Mouse (Mus musculus) intestine, embryonic 15.5 days (tissue): ENCODE data around the gene Hagh. TPM values are rescaled to one million over a fixed set of nuclear protein-coding genes. Genes with fewer than 3 reads are reported as not detected.
A peak's percentile ranks its signal among the peaks of the same experiment; 100 is the strongest.

Experiments used
- ATAC-seq: fragments of 200-750 bp; cut with Nextera tagmentation; 2 replicates; pipeline ENCODE4 v1.8.0; 2017; ENCODE audit warnings: moderate TSS enrichment, moderate library complexity
- H3K27ac ChIP-seq: fragments of 300-500 bp; sonication (generic); 2 replicates; pipeline ENCODE4 v1.5.1; 2015; ENCODE audit warnings: mild to moderate bottlenecking, inconsistent platforms
- H3K27me3 ChIP-seq: fragments of 300-500 bp; sonication (generic); replicated peaks from 2 replicates; pipeline ENCODE4 v1.6.1; 2015; ENCODE audit warnings: inconsistent platforms
- H3K36me3 ChIP-seq: fragments of 300-500 bp; sonication (generic); 2 replicates; pipeline ENCODE4 v1.6.1; 2015; ENCODE audit warnings: inconsistent platforms
- H3K4me1 ChIP-seq: fragments of 300-500 bp; sonication (generic); replicated peaks from 2 replicates; pipeline ENCODE4 v1.6.1; 2015; ENCODE audit warnings: inconsistent platforms
- H3K4me2 ChIP-seq: fragments of 300-500 bp; sonication (generic); replicated peaks from 2 replicates; pipeline ENCODE4 v1.6.1; 2015; ENCODE audit warnings: mild to moderate bottlenecking, inconsistent platforms
- H3K4me3 ChIP-seq: fragments of 300-500 bp; sonication (generic); replicated peaks from 2 replicates; pipeline ENCODE4 v1.5.1; 2015; ENCODE audit warnings: inconsistent platforms
- H3K9ac ChIP-seq: fragments of 300-500 bp; sonication (generic); 2 replicates; pipeline ENCODE4 v1.6.1; 2015; ENCODE audit warnings: inconsistent platforms
- H3K9me3 ChIP-seq: fragments of 300-500 bp; sonication (generic); 2 replicates; pipeline ENCODE4 v1.6.1; 2016; ENCODE audit warnings: inconsistent platforms
- WGBS: fragments of 180-500 bp; shearing (Covaris S2); methylation state at CpG from one replicate; pipeline ENCODE4 v1.1.7; 2015; 5-methylcytosine and 5-hydroxymethylcytosine counted together
- polyA plus RNA-seq: library from polyadenylated mRNA; unstranded; fragments of >200 nt; fragmentation: Nextera tagmentation; extraction: Ambion mirVana; gene quantifications from 2 replicates; pipeline ENCODE4 v1.2.1, GENCODE M21; 2015

The Hagh gene
- polyA plus RNA-seq, 1 experiment from 2014 or later = 55.1 TPM

DNA sequence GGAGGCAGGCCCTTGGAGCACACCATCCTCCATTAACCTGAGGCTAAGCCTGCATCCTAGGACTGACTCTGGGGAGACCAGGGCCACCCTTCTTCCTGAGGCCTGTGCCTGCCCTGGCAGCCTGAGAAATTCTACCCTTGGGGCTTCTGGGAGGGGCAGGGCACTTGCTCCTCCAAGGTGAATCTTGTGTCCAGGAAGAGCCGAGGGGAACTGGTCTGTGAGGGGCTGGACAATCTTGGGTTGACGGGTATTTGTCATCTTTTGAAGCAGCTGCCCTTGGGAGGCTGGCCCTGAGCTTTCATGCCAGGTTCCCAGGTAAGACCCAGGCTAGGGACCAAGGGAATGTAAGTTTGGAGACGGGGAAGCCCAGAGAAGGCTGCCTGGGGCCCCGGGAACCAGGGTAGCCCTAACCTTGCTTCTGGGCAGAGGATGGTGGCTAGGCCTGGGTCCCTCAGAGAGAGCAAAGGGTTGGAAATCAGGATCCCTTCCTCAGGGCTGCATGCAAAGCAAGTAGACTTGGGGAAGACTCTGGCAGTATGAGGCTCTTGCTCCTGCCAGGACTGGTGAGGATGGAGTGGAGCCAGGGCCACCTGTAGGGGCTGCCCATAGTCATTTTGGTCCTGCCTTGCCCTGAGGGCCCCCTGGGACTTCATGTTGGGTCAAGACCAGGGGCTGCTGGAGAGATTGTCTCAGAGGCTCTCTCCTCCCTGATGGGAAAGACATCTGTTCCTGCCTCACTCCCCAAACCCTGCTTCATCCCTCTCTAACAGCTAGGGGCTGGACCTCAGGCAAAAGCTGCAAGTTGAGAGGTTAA is 58.3 kb downstream of the Hagh start:
- no peak for ATAC-seq
- H3K36me3 ChIP-seq = peaks cover 54% of the 10 kb centered on the region
- no peaks in the 10 kb centered on the region for H3K9me3 ChIP-seq
- H3K9ac ChIP-seq = 0 out of 2 replicates have a peak overlapping the region, but pooled peaks have one; percentile 83
- H3K27ac ChIP-seq = no peak overlapping the region
- H3K27me3 ChIP-seq = no peaks in the 10 kb centered on the region
- H3K4me3 ChIP-seq = no peak overlapping the region
- peak overlapping the region; percentile 92 for H3K4me2 ChIP-seq
- peaks cover 29% of the 10 kb centered on the region for H3K4me1 ChIP-seq
- WGBS = 65% methylated on average over 4 of the region's 4 CpGs

DNA sequence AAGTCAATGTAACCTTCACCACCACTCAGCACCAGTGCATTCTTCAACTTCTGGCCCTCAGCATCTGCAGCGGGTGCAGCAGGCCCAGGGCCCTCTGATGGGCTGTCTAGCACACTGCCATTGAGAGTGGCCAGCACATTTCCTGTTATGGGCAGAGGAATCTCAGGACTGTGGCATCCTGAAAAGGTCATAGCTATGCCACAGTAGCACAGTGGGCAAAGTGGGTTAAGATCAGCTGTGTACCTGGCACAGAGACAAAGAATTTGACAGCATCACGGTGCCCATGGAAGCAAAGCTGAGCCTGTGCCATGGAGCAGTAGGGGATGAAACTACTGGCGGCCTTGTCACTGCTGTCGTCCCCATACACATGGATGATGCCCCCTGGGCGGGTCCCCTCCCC is 59.2 kb downstream of the Hagh start:
- Histone ChIP-seq H3K4me3 (no peak overlapping the region), H3K9me3 (no peaks in the 10 kb centered on the region), H3K36me3 (peaks cover 59% of the 10 kb centered on the region), H3K27ac (no peak overlapping the region), H3K4me2 (no peak overlapping the region), H3K27me3 (no peaks in the 10 kb centered on the region), H3K4me1 (peaks cover 23% of the 10 kb centered on the region), H3K9ac (no peak overlapping the region)
- ATAC-seq = no peak
- WGBS = 85% methylated on average over 5 of the region's 5 CpGs

DNA sequence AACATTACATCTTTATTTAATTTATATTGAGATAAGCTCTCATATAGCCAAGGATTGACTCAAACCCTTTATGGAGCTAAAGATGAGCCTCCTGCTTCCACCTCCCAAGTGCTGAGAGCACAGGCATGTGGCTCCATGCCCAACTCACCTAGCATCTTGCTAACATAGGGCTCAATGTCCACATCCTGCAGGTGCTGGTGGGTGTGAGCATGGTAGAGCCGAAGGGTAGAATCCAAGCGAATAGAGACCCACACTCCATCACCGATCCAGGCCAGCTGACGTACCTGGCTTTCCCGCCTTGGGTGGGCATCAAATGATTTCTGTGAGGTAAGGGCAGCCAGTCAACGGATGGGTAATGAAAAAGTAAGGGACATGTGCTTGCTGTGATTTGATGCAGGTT is 60.1 kb downstream of the Hagh start:
- peaks cover 66% of the 10 kb centered on the region for H3K36me3 ChIP-seq
- 92% methylated on average over 6 of the region's 6 CpGs for WGBS

DNA sequence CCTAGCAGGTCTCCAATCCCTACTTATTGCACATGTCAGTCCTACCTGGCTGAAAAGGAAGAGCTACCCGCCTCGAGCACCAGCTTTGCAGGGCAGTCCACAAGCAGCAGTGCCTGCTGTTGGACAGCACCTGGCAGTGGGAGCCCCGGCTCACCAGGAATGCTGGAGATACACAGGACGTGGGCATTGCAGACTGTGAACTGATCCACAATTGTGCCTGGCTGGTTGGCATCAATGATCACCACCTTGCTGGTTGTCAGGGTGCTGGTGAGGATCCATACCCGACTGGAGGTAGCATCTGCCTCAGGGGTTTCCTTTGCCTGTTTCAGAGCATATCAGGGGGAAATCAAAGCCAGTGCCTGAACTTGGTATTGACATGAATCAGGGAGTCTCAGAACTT is 62.2 kb downstream of the Hagh start:
- 92% methylated on average over 5 of the region's 5 CpGs for WGBS
- H3K4me1 ChIP-seq = peaks cover 8% of the 10 kb centered on the region

More for the DNA sequence above, 60.1 kb downstream of the Hagh start:
- no peak overlapping the region for H3K27ac ChIP-seq
- H3K9me3 ChIP-seq = no peaks in the 10 kb centered on the region
- no peaks in the 10 kb centered on the region for H3K27me3 ChIP-seq
- no peak overlapping the region for H3K9ac ChIP-seq
- H3K4me3 ChIP-seq = no peak overlapping the region
- H3K4me2 ChIP-seq = no peak overlapping the region
- no peak for ATAC-seq
- peaks cover 20% of the 10 kb centered on the region for H3K4me1 ChIP-seq

DNA sequence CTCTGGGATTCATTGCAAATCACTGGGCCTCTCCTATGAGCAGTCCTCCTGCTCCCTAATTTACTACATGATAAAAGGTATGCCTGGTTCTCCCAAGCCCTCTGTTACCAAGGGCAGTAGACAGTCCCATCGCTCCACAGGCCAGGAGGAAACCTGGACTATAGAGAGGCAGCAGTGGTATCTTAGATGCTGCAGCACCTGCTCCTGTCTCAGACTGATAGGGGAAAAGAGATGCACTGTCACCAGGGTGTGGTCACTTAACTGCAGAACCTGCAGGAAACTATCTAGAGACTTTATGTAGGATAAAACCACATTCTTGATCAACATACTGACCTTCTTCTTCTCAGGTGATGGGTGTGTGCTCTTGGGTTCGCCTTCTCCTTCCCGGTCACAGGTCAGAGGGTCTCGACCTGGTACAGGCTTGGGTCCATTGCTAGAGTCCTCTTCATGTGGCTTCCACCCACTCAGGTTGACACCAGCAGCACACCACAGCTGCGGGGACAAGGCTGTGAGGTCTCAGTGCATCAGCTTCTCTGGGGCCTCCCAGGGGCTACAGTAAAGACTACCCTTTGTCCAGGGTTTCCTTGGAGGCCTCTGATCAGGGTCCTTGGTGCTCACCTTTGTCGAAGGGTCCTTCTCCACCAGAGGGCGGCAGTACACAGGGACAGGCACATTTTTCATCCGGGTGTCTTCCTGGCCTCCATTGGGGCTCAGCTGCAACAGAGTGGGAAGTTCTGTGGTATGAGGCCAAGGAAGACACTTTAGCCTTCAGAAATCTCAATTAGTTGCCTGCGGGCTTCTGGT is 62.9 kb downstream of the Hagh start:
- H3K27me3 ChIP-seq = no peaks in the 10 kb centered on the region
- peak; percentile 61; the same call in 1 of the 2 replicates for ATAC-seq
- peaks cover under 1% of the 10 kb centered on the region; the same call in 1 of the 2 replicates for H3K4me1 ChIP-seq
- H3K9ac ChIP-seq = no peak overlapping the region
- no peak overlapping the region for H3K27ac ChIP-seq
- peaks cover 88% of the 10 kb centered on the region for H3K36me3 ChIP-seq
- no peak overlapping the region for H3K4me2 ChIP-seq
- no peaks in the 10 kb centered on the region for H3K9me3 ChIP-seq
- 65% methylated on average over 9 of the region's 9 CpGs for WGBS
- no peak overlapping the region for H3K4me3 ChIP-seq

More for the DNA sequence above, 62.2 kb downstream of the Hagh start:
- no peak overlapping the region for H3K4me2 ChIP-seq
- H3K9ac ChIP-seq = no peak overlapping the region
- H3K4me3 ChIP-seq = no peak overlapping the region
- no peak overlapping the region for H3K27ac ChIP-seq
- ATAC-seq = no peak
- peaks cover 84% of the 10 kb centered on the region for H3K36me3 ChIP-seq
- H3K27me3 ChIP-seq = no peaks in the 10 kb centered on the region
- no peaks in the 10 kb centered on the region for H3K9me3 ChIP-seq

DNA sequence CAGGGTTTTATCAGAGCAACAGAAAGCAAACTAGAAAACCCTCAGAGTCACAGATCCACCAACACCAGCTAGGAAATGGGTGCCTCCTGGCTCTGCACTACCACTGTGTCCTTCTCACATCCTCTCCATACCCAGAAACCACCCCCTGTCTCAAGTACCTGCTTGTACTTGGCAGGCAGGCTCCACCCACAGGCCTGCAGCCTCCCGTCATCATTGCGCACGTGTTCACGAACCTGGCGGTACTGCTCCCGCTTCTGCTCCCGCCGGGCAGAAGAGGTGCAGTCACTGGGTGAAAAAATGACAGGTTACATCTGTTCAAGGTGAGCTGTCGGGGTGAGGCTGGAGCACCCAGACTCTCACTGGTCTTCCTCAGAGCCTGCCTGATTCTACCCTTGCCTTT is 63.8 kb downstream of the Hagh start:
- H3K27ac ChIP-seq = no peak overlapping the region
- H3K9me3 ChIP-seq = no peaks in the 10 kb centered on the region
- H3K27me3 ChIP-seq = no peaks in the 10 kb centered on the region
- ATAC-seq = no peak
- no peak overlapping the region for H3K9ac ChIP-seq
- no peaks in the 10 kb centered on the region for H3K4me1 ChIP-seq
- H3K36me3 ChIP-seq = peaks cover 91% of the 10 kb centered on the region
- no peak overlapping the region for H3K4me3 ChIP-seq
- 88% methylated on average over 9 of the region's 9 CpGs for WGBS
- H3K4me2 ChIP-seq = no peak overlapping the region

GRCm38 (mm10) chr17:24907591-24907990 is 67.6 kb downstream of the Hagh start:
- Histone ChIP-seq H3K4me2 (no peak overlapping the region), H3K27me3 (no peaks in the 10 kb centered on the region), H3K4me1 (no peaks in the 10 kb centered on the region), H3K36me3 (peaks cover 77% of the 10 kb centered on the region), H3K4me3 (no peak overlapping the region), H3K9ac (no peak overlapping the region), H3K9me3 (no peaks in the 10 kb centered on the region), H3K27ac (no peak overlapping the region)
- no peak for ATAC-seq
- WGBS = 91% methylated on average over 2 of the region's 2 CpGs

GRCm38 (mm10) chr17:24913984-24914383 is 74.0 kb downstream of the Hagh start:
- Histone ChIP-seq H3K4me1 (no peaks in the 10 kb centered on the region), H3K27me3 (no peaks in the 10 kb centered on the region), H3K27ac (no peak overlapping the region), H3K36me3 (peaks cover 63% of the 10 kb centered on the region), H3K4me3 (no peak overlapping the region), H3K4me2 (no peak overlapping the region), H3K9ac (no peak overlapping the region), H3K9me3 (no peaks in the 10 kb centered on the region)
- ATAC-seq = no peak

Other genes starting within 250 kb of the Hagh start
- 41.0 and 45.7 TPM in 2 replicates for gene Tsc2, start 207.5 kb upstream of the Hagh start, polyA plus RNA-seq
- gene Nthl1, start 207.5 kb upstream of the Hagh start, polyA plus RNA-seq = 15.6 and 18.1 TPM in 2 replicates
- 43.9 and 49.2 TPM in 2 replicates for gene Slc9a3r2, start 189.8 kb upstream of the Hagh start, polyA plus RNA-seq
- 0.30 and 0.56 TPM in 2 replicates for gene Npw, start 181.7 kb upstream of the Hagh start, polyA plus RNA-seq
- 20.0 and 20.5 TPM in 2 replicates for gene Zfp598, start 170.5 kb upstream of the Hagh start, polyA plus RNA-seq
- 7.0 and 7.7 TPM in 2 replicates for gene Syngr3, start 150.2 kb upstream of the Hagh start, polyA plus RNA-seq
- 41.8 and 45.9 TPM in 2 replicates for gene Gfer, start 144.0 kb upstream of the Hagh start, polyA plus RNA-seq
- 10.3 and 10.4 TPM in 2 replicates for gene Noxo1, start 143.9 kb upstream of the Hagh start, polyA plus RNA-seq
- gene Tbl3, start 132.5 kb upstream of the Hagh start, polyA plus RNA-seq = 67.3 and 67.5 TPM in 2 replicates
- gene Rnf151, start 122.1 kb upstream of the Hagh start, polyA plus RNA-seq = 0.11 and 0.19 TPM in 2 replicates
- gene Rps2, start 122.0 kb upstream of the Hagh start, polyA plus RNA-seq = 1,514 and 1,667 TPM in 2 replicates
- 303 and 319 TPM in 2 replicates for gene Ndufb10, start 115.7 kb upstream of the Hagh start, polyA plus RNA-seq
- gene Rpl3l, start 112.3 kb upstream of the Hagh start, polyA plus RNA-seq = not detected in 2 replicates
- 32.4 and 33.9 TPM in 2 replicates for gene Msrb1, start 103.5 kb upstream of the Hagh start, polyA plus RNA-seq
- gene Hs3st6, start 87.2 kb upstream of the Hagh start, polyA plus RNA-seq = 0.78 and 0.81 TPM in 2 replicates
- gene Meiob, start 35.9 kb upstream of the Hagh start, polyA plus RNA-seq = not detected in 2 replicates
- 77.1 and 77.6 TPM in 2 replicates for gene Fahd1, start 10.2 kb downstream of the Hagh start, polyA plus RNA-seq
- gene Igfals, start 25.9 kb downstream of the Hagh start, polyA plus RNA-seq = 3.4 and 4.4 TPM in 2 replicates
- 51.5 and 57.9 TPM in 2 replicates for gene Nubp2, start 46.2 kb downstream of the Hagh start, polyA plus RNA-seq
- 32.0 and 33.4 TPM in 2 replicates for gene Spsb3, start 46.5 kb downstream of the Hagh start, polyA plus RNA-seq
- 27.3 and 27.4 TPM in 2 replicates for gene Eme2, start 54.9 kb downstream of the Hagh start, polyA plus RNA-seq
- gene Mrps34, start 55.0 kb downstream of the Hagh start, polyA plus RNA-seq = 111 and 117 TPM in 2 replicates
- gene Nme3, start 56.4 kb downstream of the Hagh start, polyA plus RNA-seq = 71.7 and 85.4 TPM in 2 replicates
- 22.4 and 23.2 TPM in 2 replicates for gene Mapk8ip3, start 96.8 kb downstream of the Hagh start, polyA plus RNA-seq
- 183 and 187 TPM in 2 replicates for gene Jpt2, start 120.5 kb downstream of the Hagh start, polyA plus RNA-seq
- gene Cramp1l, start 175.6 kb downstream of the Hagh start, polyA plus RNA-seq = 5.2 and 5.3 TPM in 2 replicates
- gene Ift140, start 175.9 kb downstream of the Hagh start, polyA plus RNA-seq = 12.3 and 14.8 TPM in 2 replicates
- gene Tmem204, start 243.4 kb downstream of the Hagh start, polyA plus RNA-seq = 22.8 and 23.2 TPM in 2 replicates